Mouse (Mus musculus) liver, adult (tissue): ENCODE measurements around the gene Serpini2.

Source experiments
- GATA4 ChIP-seq: IDR thresholded peaks from 2 replicates; pipeline ENCODE4 v1.6.1; 2014; ENCODE audit warnings: mild to moderate bottlenecking, low read length; ENCODE audit not compliant: insufficient replicate concordance

Serpini2 gene

GRCm38 (mm10) chr3:75269978-75270377 is at the start of gene Serpini2:
Serpini2 (minus strand) TSS chr3:75270078.
- no peak for TF ChIP-seq GATA4

GRCm38 (mm10) chr3:75308861-75309260 is 39.0 kb upstream of the Serpini2 start:
- no peak for TF ChIP-seq GATA4

GRCm38 (mm10) chr3:75308228-75308627 is 38.4 kb upstream of the Serpini2 start:
- no peak for TF ChIP-seq GATA4

GRCm38 (mm10) chr3:75305584-75305983 is 35.7 kb upstream of the Serpini2 start:
- TF ChIP-seq GATA4: no peak

- no peak for TF ChIP-seq GATA4
These were observed 34.7 kb upstream of the Serpini2 start for GRCm38 (mm10) chr3:75304621-75305020.

- no peak for TF ChIP-seq GATA4
These were observed 31.2 kb upstream of the Serpini2 start for GRCm38 (mm10) chr3:75301072-75301471.

GRCm38 (mm10) chr3:75297758-75298111 is 27.9 kb upstream of the Serpini2 start:
- TF ChIP-seq GATA4: no peak

- no peak for TF ChIP-seq GATA4
These were observed 27.3 kb upstream of the Serpini2 start for GRCm38 (mm10) chr3:75297026-75297757.

- no peak for TF ChIP-seq GATA4
These were observed 23.4 kb upstream of the Serpini2 start for GRCm38 (mm10) chr3:75293243-75293642.

GRCm38 (mm10) chr3:75277455-75277854 is 7.6 kb upstream of the Serpini2 start:
- TF ChIP-seq GATA4: no peak

GRCm38 (mm10) chr3:75276522-75276921 is 6.6 kb upstream of the Serpini2 start:
- TF ChIP-seq GATA4: no peak

- no peak for TF ChIP-seq GATA4
These were observed 5.2 kb upstream of the Serpini2 start for GRCm38 (mm10) chr3:75275127-75275526.

GRCm38 (mm10) chr3:75259356-75259755 is 10.5 kb downstream of the Serpini2 start:
- no peak for TF ChIP-seq GATA4

GRCm38 (mm10) chr3:75219694-75220093 is 50.2 kb downstream of the Serpini2 start:
- TF ChIP-seq GATA4: no peak

GRCm38 (mm10) chr3:75219211-75219610 is 50.7 kb downstream of the Serpini2 start:
- no peak for TF ChIP-seq GATA4

- TF ChIP-seq GATA4: no peak
These were observed 66.9 kb downstream of the Serpini2 start for GRCm38 (mm10) chr3:75202808-75203503.
